Mouse (Mus musculus): ENCODE data around the gene Chd6. TPM values are rescaled to one million over a fixed set of nuclear protein-coding genes. Genes with fewer than 3 reads are reported as not detected.

Chd6 gene
- polyA plus RNA-seq, 1 experiment from 2014 or later = 28.5 TPM

Other genes with a start within 250 kb of the Chd6 start
- gene Zhx3, start 236.1 kb downstream of the Chd6 start, polyA plus RNA-seq (2014; fragmentation: Nextera tagmentation; extraction: Ambion mirVana) = 7.5 and 8.2 TPM in 2 replicates
- gene Lpin3, start 228.4 kb downstream of the Chd6 start, polyA plus RNA-seq (2014; fragmentation: Nextera tagmentation; extraction: Ambion mirVana) = 3.7 and 4.5 TPM in 2 replicates
- gene Emilin3, start 196.7 kb downstream of the Chd6 start, polyA plus RNA-seq (2014; fragmentation: Nextera tagmentation; extraction: Ambion mirVana) = 28.8 and 29.0 TPM in 2 replicates

Measured in intestine, embryonic 14.5 days (tissue).